Mouse (Mus musculus) CH12.LX (cell line): ENCODE results near the gene Atp8a2. TPM values are rescaled to one million over a fixed set of nuclear protein-coding genes. Genes with fewer than 3 reads are reported as not detected.

Experiments
- DNase-seq: peaks from one replicate; pipeline ENCODE4 v3.0.0-alpha.2; 2013; ENCODE audit errors: extremely low read depth
- H3K27ac ChIP-seq: 2 replicates; pipeline ENCODE4 v1.5.1; 2012; ENCODE audit warnings: low read depth, mild to moderate bottlenecking, control low read depth, moderate library complexity; ENCODE audit not compliant: insufficient read depth
- H3K27me3 ChIP-seq: replicated peaks from 2 replicates; pipeline ENCODE3; 2012; ENCODE audit warnings: inconsistent platforms
- H3K36me3 ChIP-seq, 2 experiments: replicated peaks in 1 of 2; 2 replicates each; pipeline versions ENCODE3 to v1.6.1; 2012; ENCODE audit warnings: inconsistent platforms in 1 of 2, low read length in 1 of 2, mild to moderate bottlenecking in 1 of 2, mixed read lengths in 1 of 2, moderate library complexity in 1 of 2; ENCODE audit not compliant: control insufficient read depth in 1 of 2, insufficient read depth in 1 of 2
- H3K4me1 ChIP-seq, 2 experiments: 2 replicates each; pipeline ENCODE4 v1.6.1; 2012; ENCODE audit warnings: inconsistent platforms in 1 of 2, moderate library complexity in 1 of 2; ENCODE audit not compliant: insufficient read depth in 2 of 2, control insufficient read depth in 1 of 2
- H3K4me2 ChIP-seq: 2 replicates; pipeline ENCODE4 v1.6.1; 2012; ENCODE audit warnings: low read depth, mild to moderate bottlenecking, control low read depth; ENCODE audit not compliant: poor library complexity, insufficient read depth, severe bottlenecking
- H3K4me3 ChIP-seq, 3 experiments: fragments of 150-350 bp in 1 of 3; sonication (generic) in 1 of 3; replicated peaks in 1 of 3; 2 replicates each; pipeline versions ENCODE3 to v1.5.1; 2011 to 2012; ENCODE audit warnings: low read depth in 2 of 3, low read length in 2 of 3, mild to moderate bottlenecking in 2 of 3, moderate library complexity in 2 of 3, control low read depth in 1 of 3, improper control_type of control experiment in 1 of 3, inconsistent platforms in 1 of 3, mixed read lengths in 1 of 3; ENCODE audit not compliant: poor library complexity in 1 of 3
- H3K79me2 ChIP-seq: replicated peaks from 2 replicates; pipeline ENCODE4 v1.6.1; 2012; ENCODE audit warnings: mild to moderate bottlenecking, moderate library complexity; ENCODE audit not compliant: control insufficient read depth, poor library complexity, insufficient read depth, severe bottlenecking; ENCODE audit errors: extremely low read depth
- H3K9ac ChIP-seq: 2 replicates; pipeline ENCODE4 v1.6.1; 2012; ENCODE audit warnings: low read depth, mild to moderate bottlenecking, control low read depth, moderate library complexity; ENCODE audit not compliant: insufficient read depth
- H3K9me3 ChIP-seq: replicated peaks from 2 replicates; pipeline ENCODE3; 2012; ENCODE audit warnings: low read length, inconsistent platforms, mixed read lengths
- BHLHE40 ChIP-seq: IDR thresholded peaks from 2 replicates; pipeline ENCODE4 v1.6.1; 2011; ENCODE audit warnings: mild to moderate bottlenecking, low read depth, low read length, improper control_type of control experiment
- E2F4 ChIP-seq: IDR thresholded peaks from 2 replicates; pipeline ENCODE4 v1.6.1; 2011; ENCODE audit warnings: low read depth, low read length, improper control_type of control experiment; ENCODE audit not compliant: insufficient replicate concordance
- EP300 ChIP-seq: IDR thresholded peaks from 2 replicates; pipeline ENCODE4 v1.6.1; 2011; ENCODE audit warnings: low read length, improper control_type of control experiment
- ETS1 ChIP-seq: conservative IDR thresholded peaks from 2 replicates; pipeline ENCODE4 v1.6.1; 2012; ENCODE audit warnings: low read depth, mild to moderate bottlenecking, inconsistent platforms, low read length, improper control_type of control experiment, moderate library complexity
- GABPA ChIP-seq: IDR thresholded peaks from 2 replicates; pipeline ENCODE4 v1.6.1; 2012; ENCODE audit warnings: low read depth, low read length, improper control_type of control experiment, inconsistent platforms; ENCODE audit not compliant: insufficient replicate concordance
- HCFC1 ChIP-seq: IDR thresholded peaks from 2 replicates; pipeline ENCODE4 v1.6.1; 2012; ENCODE audit warnings: low read depth, mild to moderate bottlenecking, inconsistent platforms, low read length, improper control_type of control experiment
- IRF4 ChIP-seq: IDR thresholded peaks from 2 replicates; pipeline ENCODE4 v1.6.1; 2014; ENCODE audit warnings: low read depth, mild to moderate bottlenecking, inconsistent platforms, low read length, improper control_type of control experiment
- JUN ChIP-seq: IDR thresholded peaks from 2 replicates; pipeline ENCODE4 v1.6.1; 2011; ENCODE audit warnings: low read depth, mild to moderate bottlenecking, low read length, improper control_type of control experiment, moderate library complexity; ENCODE audit not compliant: insufficient read depth
- JUND ChIP-seq: conservative IDR thresholded peaks from 2 replicates; pipeline ENCODE4 v1.6.1; 2011; ENCODE audit warnings: low read depth, low read length, improper control_type of control experiment
- MAX ChIP-seq: IDR thresholded peaks from 2 replicates; pipeline ENCODE4 v1.6.1; 2011; ENCODE audit warnings: low read length, improper control_type of control experiment
- MAZ ChIP-seq: IDR thresholded peaks from 2 replicates; pipeline ENCODE4 v1.6.1; 2012; ENCODE audit warnings: low read depth, mild to moderate bottlenecking, inconsistent platforms, low read length, improper control_type of control experiment, moderate library complexity
- MXI1 ChIP-seq: IDR thresholded peaks from 2 replicates; pipeline ENCODE4 v1.6.1; 2011; ENCODE audit warnings: mild to moderate bottlenecking, low read depth, low read length, improper control_type of control experiment
- MYC ChIP-seq: IDR thresholded peaks from 2 replicates; pipeline ENCODE4 v1.6.1; 2011; ENCODE audit warnings: low read depth, mild to moderate bottlenecking, improper control_type of control experiment, low read length
- NRF1 ChIP-seq: IDR thresholded peaks from 2 replicates; pipeline ENCODE4 v1.6.1; 2014; ENCODE audit warnings: low read depth, mild to moderate bottlenecking, inconsistent platforms, low read length, improper control_type of control experiment, moderate library complexity
- POLR2A ChIP-seq: IDR thresholded peaks from 2 replicates; pipeline ENCODE4 v1.6.1; 2011; ENCODE audit warnings: low read depth, mild to moderate bottlenecking, improper control_type of control experiment, low read length
- POLR2AphosphoS2 ChIP-seq: IDR thresholded peaks from 2 replicates; pipeline ENCODE4 v1.6.1; 2011; ENCODE audit warnings: low read depth, low read length, improper control_type of control experiment
- RAD21 ChIP-seq: IDR thresholded peaks from 2 replicates; pipeline ENCODE4 v1.6.1; 2011; ENCODE audit warnings: low read depth, mild to moderate bottlenecking, low read length, improper control_type of control experiment, moderate library complexity
- RCOR1 ChIP-seq: conservative IDR thresholded peaks from 2 replicates; pipeline ENCODE4 v1.6.1; 2012; ENCODE audit warnings: low read depth, mild to moderate bottlenecking, inconsistent platforms, low read length, improper control_type of control experiment
- SIN3A ChIP-seq: IDR thresholded peaks from 2 replicates; pipeline ENCODE4 v1.6.1; 2012; ENCODE audit warnings: low read length, improper control_type of control experiment, inconsistent platforms
- SMC3 ChIP-seq: IDR thresholded peaks from 2 replicates; pipeline ENCODE4 v1.6.1; 2011; ENCODE audit warnings: low read depth, low read length, improper control_type of control experiment
- TBP ChIP-seq: conservative IDR thresholded peaks from 2 replicates; pipeline ENCODE4 v1.6.1; 2011; ENCODE audit warnings: low read depth, low read length, improper control_type of control experiment
- TCF12 ChIP-seq: IDR thresholded peaks from 2 replicates; pipeline ENCODE4 v1.6.1; 2014; ENCODE audit warnings: low read depth, mild to moderate bottlenecking, inconsistent platforms, low read length, improper control_type of control experiment
- UBTF ChIP-seq: IDR thresholded peaks from 2 replicates; pipeline ENCODE4 v1.6.1; 2012; ENCODE audit warnings: low read depth, mild to moderate bottlenecking, inconsistent platforms, low read length, improper control_type of control experiment, moderate library complexity
- USF1 ChIP-seq: IDR thresholded peaks from 2 replicates; pipeline ENCODE4 v1.6.1; 2014; ENCODE audit warnings: low read depth, mild to moderate bottlenecking, inconsistent platforms, low read length, improper control_type of control experiment
- USF2 ChIP-seq: conservative IDR thresholded peaks from 2 replicates; pipeline ENCODE4 v1.6.1; 2011; ENCODE audit warnings: low read depth, low read length, improper control_type of control experiment
- ZC3H11A ChIP-seq: IDR thresholded peaks from 2 replicates; pipeline ENCODE4 v1.6.1; 2012; ENCODE audit warnings: low read depth, mild to moderate bottlenecking, inconsistent platforms, low read length, improper control_type of control experiment
- ZKSCAN1 ChIP-seq: IDR thresholded peaks from 2 replicates; pipeline ENCODE4 v1.6.1; 2012; ENCODE audit warnings: low read depth, inconsistent platforms, low read length, improper control_type of control experiment, borderline replicate concordance
- ZMIZ1 ChIP-seq: IDR thresholded peaks from 2 replicates; pipeline ENCODE4 v1.6.1; 2012; ENCODE audit warnings: low read depth, mild to moderate bottlenecking, inconsistent platforms, low read length, improper control_type of control experiment
- ZNF384 ChIP-seq: IDR thresholded peaks from 2 replicates; pipeline ENCODE4 v1.6.1; 2012; ENCODE audit warnings: low read depth, low read length, improper control_type of control experiment, inconsistent platforms
- dilution Hi-C: fragments of 300-500 bp; cut with MboI; formaldehyde crosslinking; loops from 2 replicates; pipeline ENCODE4 v1.14.3; 2020; ENCODE audit warnings: low sequenced_read_pairs; ENCODE audit not compliant: extremely low pct_unique_long_range_greater_than_20kb, extremely low pct_ligation_motif_present
- in situ Hi-C: fragments of 300-500 bp; cut with MboI; formaldehyde crosslinking; loops from 3 replicates; pipeline ENCODE4 v1.14.3; 2019; ENCODE audit warnings: low sequenced_read_pairs, low pct_ligation_motif_present, low pct_unique_long_range_greater_than_20kb, mixed read lengths
- polyA plus RNA-seq: library from polyadenylated mRNA; unstranded; fragments of >175 nt; gene quantifications from 2 replicates; pipeline ENCODE4 v1.2.1, GENCODE M21; 2012; ENCODE audit warnings: low read depth; ENCODE audit not compliant: insufficient read length
- total RNA-seq, 2 experiments: library from RNA; depleted of rRNA; stranded (reverse); fragments of 300-350 nt in 1 of 2; fragments of >200 nt in 1 of 2; gene quantifications; 2 replicates each; pipeline ENCODE4 v1.2.3; 2012 to 2014

Atp8a2 gene
- total and polyA plus RNA-seq, 3 experiments = 0.15 to 0.29 (median 0.21) TPM

GRCm38 (mm10) chr14:59969485-59970134 is 227.4 kb downstream of the Atp8a2 start (continued):
- TF ChIP-seq MAZ = no peak

GRCm38 (mm10) chr14:59967847-59968550 is 229.0 kb downstream of the Atp8a2 start:
- Histone ChIP-seq H3K27me3 (no peaks in the 10 kb centered on the region), H3K36me3 (no peaks in the 10 kb centered on the region), H3K27ac (peak overlapping the region; percentile 78), H3K4me1 (peaks cover 19 to 40% of the 10 kb centered on the region in 2 experiments), H3K4me2 (peak overlapping the region; percentile 88), H3K79me2 (no peaks in the 10 kb centered on the region), H3K4me3 (no peak overlapping the region)
- in situ Hi-C loops = no loop called here
- dilution Hi-C loops = no loop called here
- TF ChIP-seq E2F4 (no peak), TBP (0 out of 2 replicates have a peak, but pooled peaks have one; percentile 35), RAD21 (no peak), RCOR1 (no peak), ZKSCAN1 (no peak), GABPA (no peak), ZNF384 (no peak), MYC (0 out of 2 replicates have a peak, but pooled peaks have one; percentile 40), ZC3H11A (no peak), USF2 (no peak), ZMIZ1 (no peak), MAZ (0 out of 2 replicates have a peak, but pooled peaks have one; percentile 46), TCF12 (peak; percentile 39; the same call in 1 of the 2 replicates), EP300 (no peak), JUN (no peak), ETS1 (no peak), USF1 (no peak), JUND (no peak), MAX (peak; percentile 68; the same call in 1 of the 2 replicates), MXI1 (peak; percentile 25; the same call in 1 of the 2 replicates), HCFC1 (peak; percentile 16; the same call in 1 of the 2 replicates), NRF1 (no peak), IRF4 (no peak), SIN3A (no peak), BHLHE40 (0 out of 2 replicates have a peak, but pooled peaks have one; percentile 20), UBTF (no peak), POLR2AphosphoS2 (no peak), SMC3 (no peak), POLR2A (peak; percentile 40; the same call in 1 of the 2 replicates)
- TF ChIP-seq, all 38 proteins: peak for 9
- Histone ChIP-seq H3K9ac (peak overlapping the region; percentile 53; the same call in 1 of the 2 replicates), H3K9me3 (no peaks in the 10 kb centered on the region)
- DNase-seq = peak; percentile 57
